9 mouse cellular contexts compared by ENCODE assay signal in the genomic region with DNA sequence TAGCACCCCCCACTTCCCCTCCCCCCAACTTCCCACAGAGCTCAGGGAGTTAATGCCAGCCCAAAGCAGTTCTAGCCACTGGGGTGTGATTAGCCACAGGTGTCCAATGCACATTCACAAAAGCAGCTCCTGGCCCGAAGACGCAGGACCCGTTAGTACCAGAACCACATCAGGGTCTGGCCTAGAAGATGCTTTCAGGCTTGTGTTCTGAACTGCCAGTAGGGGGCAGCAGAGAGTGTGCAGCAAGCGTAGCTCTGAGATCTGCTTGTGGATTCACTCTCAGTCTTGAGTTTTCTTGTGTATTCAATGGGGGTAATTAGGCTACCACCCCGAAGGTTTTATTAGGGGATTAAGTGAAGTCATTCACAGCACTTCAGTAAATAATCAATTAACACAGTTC. TPM values are rescaled to one million over a fixed set of nuclear protein-coding genes. Genes with fewer than 3 reads are reported as not detected.
A peak's percentile ranks its signal among the peaks of the same experiment; 100 is the strongest.
DNase-seq lines count a peak whose midpoint lies in the region; ATAC-seq and TF ChIP-seq lines count a peak whose summit lies in the region.
"Had no signal": no experiment of that assay in that cellular context is flagged by ENCODE, and none has a peak within 500 bp of the region (broad histone marks: within the 10 kb centered on the region; RNA-seq: fewer than 3 reads in every experiment).

No protein-coding gene starts in this region.

- H3K9ac ChIP-seq in forebrain, embryonic 13.5 days, result no peak overlapping the region
- H3K9ac ChIP-seq: heart, embryonic 15.5 days; neural tube, embryonic 13.5 days had no signal

- WGBS in forebrain, embryonic 13.5 days, result 4% methylated on average over 5 of the region's 5 CpGs
- 9% methylated on average over 5 of the region's 5 CpGs for WGBS in lung, adult 2 months

- peak; percentile 61 to 62 for DNase-seq in left cerebral cortex, adult 2 months (ENCODE audit: extremely low spot score in 1 of 2, low spot score in 2 of 2)
- no peak for DNase-seq in left cerebral cortex, adult 8-10 months (ENCODE audit: low spot score in 2 of 2)
- peak; percentile 76 for DNase-seq in MN1 (ENCODE audit: low spot score)
- peak; percentile 27 for DNase-seq in c-Kit-negative CD71-positive TER-119-positive erythroid progenitor cells, embryonic 14.5 days (ENCODE audit: low read depth, low spot score)
- DNase-seq in lung, adult 2 months, result peak; percentile 38
- peak; percentile 34 for DNase-seq in skeletal muscle tissue, adult 2 months (ENCODE audit: low read depth, low spot score)

- H3K36me3 ChIP-seq in forebrain, embryonic 13.5 days (ENCODE audit: poor library complexity, severe bottlenecking), result no peaks in the 10 kb centered on the region
- H3K36me3 ChIP-seq: heart, embryonic 15.5 days had no signal

- H3K27ac ChIP-seq in left cerebral cortex, adult 2 months, result peak overlapping the region; percentile 92; the same call in 1 of the 2 replicates
- H3K27ac ChIP-seq in forebrain, embryonic 13.5 days, result no peak overlapping the region
- H3K27ac ChIP-seq: heart, embryonic 15.5 days had no signal

- peaks cover 22% of the 10 kb centered on the region for H3K4me1 ChIP-seq in forebrain, embryonic 13.5 days
- no peaks in the 10 kb centered on the region for H3K4me1 ChIP-seq in lung, adult 2 months (ENCODE audit: control insufficient read depth, insufficient read depth, low read length)
- H3K4me1 ChIP-seq: heart, embryonic 15.5 days had no signal

- ATAC-seq in forebrain, embryonic 13.5 days, result peak; percentile 39

- no peaks in the 10 kb centered on the region for H3K9me3 ChIP-seq in forebrain, embryonic 13.5 days (replicated peaks)
- H3K9me3 ChIP-seq: heart, embryonic 15.5 days; neural tube, embryonic 13.5 days had no signal

- no peak for TF ChIP-seq POLR2A in lung, adult 2 months (IDR thresholded peaks at IDR 0.05; ENCODE audit: borderline replicate concordance, extremely low read depth, low read depth, low read length)

- peaks cover 55% of the 10 kb centered on the region for H3K27me3 ChIP-seq in forebrain, embryonic 13.5 days

- no peak overlapping the region for H3K4me2 ChIP-seq in forebrain, embryonic 13.5 days
- H3K4me2 ChIP-seq: heart, embryonic 15.5 days; neural tube, embryonic 13.5 days had no signal

- peak; percentile 95 for TF ChIP-seq CTCF in left cerebral cortex, adult 2 months (IDR thresholded peaks at IDR 0.05)
- peak; percentile 94 for TF ChIP-seq CTCF in lung, adult 2 months (IDR thresholded peaks at IDR 0.05; ENCODE audit: insufficient read depth, low read length)

- intact Hi-C loops in left cerebral cortex, adult 2 months (cut with DNase I), result loop anchor here (1.0 to 5.0 kb wide), 3 partner anchors 56 to 161 kb away; no protein-coding TSS in a partner anchor

- no peak overlapping the region for H3K4me3 ChIP-seq in left cerebral cortex, adult 2 months
- H3K4me3 ChIP-seq in forebrain, embryonic 13.5 days, result no peak overlapping the region
- H3K4me3 ChIP-seq in lung, adult 2 months (replicated peaks; ENCODE audit: extremely low read depth, low read depth, low read length), result no peak overlapping the region
- H3K4me3 ChIP-seq: heart, embryonic 15.5 days; neural tube, embryonic 13.5 days had no signal

RNA-seq across cellular contexts. Expression of a gene that starts 42.6 kb away (rescaled TPM):
- total RNA-seq in left cerebral cortex, adult 2 months (2021), result 100 to 1,000 TPM; 118 to 155 TPM
- total RNA-seq in left cerebral cortex, adult 8-10 months (2022), result 100 to 1,000 TPM; 134 to 147 (median 139) TPM
- polyA plus RNA-seq in forebrain, embryonic 13.5 days (2015; fragmentation: Nextera tagmentation; extraction: Ambion mirVana), result 5.3 and 6.5 TPM in 2 replicates
- 15.7 and 19.3 TPM in 2 replicates for polyA plus RNA-seq in lung, adult 2 months (2012; rRNA removed)

Comparison
In these comparisons a context has a peak if more than half of its experiments do, and no peak if none do; other contexts are left out.
1. DNase-seq: peak in left cerebral cortex, adult 2 months (2 of 2), MN1 (single experiment), c-Kit-negative CD71-positive TER-119-positive erythroid progenitor cells, embryonic 14.5 days (single experiment), lung, adult 2 months (single experiment) and skeletal muscle tissue, adult 2 months (single experiment); none in left cerebral cortex, adult 8-10 months (0 of 2).